Mouse (Mus musculus) cortical plate, adult 2 months (tissue): ENCODE data around the gene Csf2rb2. TPM values are rescaled to one million over a fixed set of nuclear protein-coding genes. Genes with fewer than 3 reads are reported as not detected.
"Not testable (repeated sequence)": the region's sequence is repeated elsewhere in the genome, so short reads cannot be mapped to it uniquely, and the experiment has no call there.

Experiments
- H3K27ac ChIP-seq: fragments of 200-500 bp; 2 replicates; pipeline ENCODE4 v1.5.1; 2012; ENCODE audit warnings: low read length, control low read depth, inconsistent platforms; ENCODE audit not compliant: insufficient read depth
- H3K4me1 ChIP-seq: fragments of 200-500 bp; 2 replicates; pipeline ENCODE4 v1.6.1; 2011; ENCODE audit warnings: low read length; ENCODE audit not compliant: control insufficient read depth, insufficient read depth
- H3K4me3 ChIP-seq: fragments of 200-500 bp; 2 replicates; pipeline ENCODE4 v1.5.1; 2011; ENCODE audit warnings: mild to moderate bottlenecking, low read length, control low read depth; ENCODE audit not compliant: insufficient read depth
- CTCF ChIP-seq: fragments of 200-500 bp; IDR thresholded peaks from 2 replicates; pipeline ENCODE4 v1.5.1; 2011; ENCODE audit warnings: mild to moderate bottlenecking, control low read depth, low read length; ENCODE audit not compliant: insufficient read depth; ENCODE audit errors: extremely low read depth
- POLR2A ChIP-seq: fragments of 200-500 bp; IDR thresholded peaks from 2 replicates; pipeline ENCODE4 v1.6.1; 2011; ENCODE audit warnings: mild to moderate bottlenecking, low read length, control low read depth; ENCODE audit not compliant: insufficient read depth; ENCODE audit errors: extremely low read depth
- polyA plus RNA-seq: library from polyadenylated mRNA; depleted of rRNA; stranded (reverse); fragments of >200 nt; gene quantifications from 2 replicates; pipeline ENCODE4 v1.2.3, GENCODE M21; 2012

Csf2rb2 gene
- polyA plus RNA-seq, 1 experiment: 0.50 TPM

GRCm38 (mm10) chr15:78298558-78298957 lies 7.0 kb downstream of the Csf2rb2 start:
- Histone ChIP-seq H3K27ac (no peak overlapping the region), H3K4me1 (no peaks in the 10 kb centered on the region), H3K4me3 (no peak overlapping the region)
- no peak for TF ChIP-seq CTCF
- TF ChIP-seq POLR2A: no peak

- no peaks in the 10 kb centered on the region for H3K4me1 ChIP-seq
- no peak overlapping the region for H3K27ac ChIP-seq
- no peak for TF ChIP-seq POLR2A
- TF ChIP-seq CTCF: no peak
- H3K4me3 ChIP-seq: no peak overlapping the region
These were observed 11.8 kb downstream of the Csf2rb2 start for GRCm38 (mm10) chr15:78293716-78294115.

- H3K4me3 ChIP-seq, H3K4me1 ChIP-seq, H3K27ac ChIP-seq: not testable (repeated sequence)
These were observed 12.3 kb downstream of the Csf2rb2 start for GRCm38 (mm10) chr15:78293228-78293627.

- H3K27ac ChIP-seq, H3K4me1 ChIP-seq, H3K4me3 ChIP-seq: not testable (repeated sequence)
These were observed 15.7 kb downstream of the Csf2rb2 start for GRCm38 (mm10) chr15:78289775-78290174.

GRCm38 (mm10) chr15:78287941-78288340 lies 17.6 kb downstream of the Csf2rb2 start:
- no peak overlapping the region for H3K27ac ChIP-seq
- no peak for TF ChIP-seq POLR2A
- no peak for TF ChIP-seq CTCF
- H3K4me3 ChIP-seq: no peak overlapping the region
- H3K4me1 ChIP-seq: no peaks in the 10 kb centered on the region

GRCm38 (mm10) chr15:78278308-78278707 lies 27.2 kb downstream of the Csf2rb2 start:
- no peaks in the 10 kb centered on the region for H3K4me1 ChIP-seq
- TF ChIP-seq CTCF (no peak), POLR2A (no peak)
- no peak overlapping the region for H3K27ac ChIP-seq
- no peak overlapping the region for H3K4me3 ChIP-seq

GRCm38 (mm10) chr15:78271208-78271607 lies 34.3 kb downstream of the Csf2rb2 start:
- TF ChIP-seq POLR2A: no peak
- TF ChIP-seq CTCF: no peak
- Histone ChIP-seq H3K4me1 (no peaks in the 10 kb centered on the region), H3K27ac (no peak overlapping the region), H3K4me3 (no peak overlapping the region)

GRCm38 (mm10) chr15:78267865-78268264 lies 37.7 kb downstream of the Csf2rb2 start:
- TF ChIP-seq POLR2A (no peak), CTCF (no peak)
- no peak overlapping the region for H3K4me3 ChIP-seq
- no peak overlapping the region for H3K27ac ChIP-seq
- H3K4me1 ChIP-seq: no peaks in the 10 kb centered on the region

- Histone ChIP-seq H3K27ac (no peak overlapping the region), H3K4me1 (no peaks in the 10 kb centered on the region), H3K4me3 (no peak overlapping the region)
- TF ChIP-seq POLR2A (no peak), CTCF (no peak)
These were observed 38.1 kb downstream of the Csf2rb2 start for GRCm38 (mm10) chr15:78267441-78267840.

GRCm38 (mm10) chr15:78263286-78263685 lies 42.2 kb downstream of the Csf2rb2 start:
- TF ChIP-seq CTCF: no peak
- TF ChIP-seq POLR2A: no peak
- Histone ChIP-seq H3K4me3 (no peak overlapping the region), H3K27ac (no peak overlapping the region), H3K4me1 (no peaks in the 10 kb centered on the region)
